Mouse (Mus musculus) right cerebral cortex, adult 18-20 months (tissue): Measurements from ENCODE around the gene Gpm6b.

Experiments
- DNase-seq: peaks from one replicate; pipeline ENCODE4 v3.0.0; 2022; ENCODE audit warnings: mixed read lengths

The Gpm6b gene

DNA sequence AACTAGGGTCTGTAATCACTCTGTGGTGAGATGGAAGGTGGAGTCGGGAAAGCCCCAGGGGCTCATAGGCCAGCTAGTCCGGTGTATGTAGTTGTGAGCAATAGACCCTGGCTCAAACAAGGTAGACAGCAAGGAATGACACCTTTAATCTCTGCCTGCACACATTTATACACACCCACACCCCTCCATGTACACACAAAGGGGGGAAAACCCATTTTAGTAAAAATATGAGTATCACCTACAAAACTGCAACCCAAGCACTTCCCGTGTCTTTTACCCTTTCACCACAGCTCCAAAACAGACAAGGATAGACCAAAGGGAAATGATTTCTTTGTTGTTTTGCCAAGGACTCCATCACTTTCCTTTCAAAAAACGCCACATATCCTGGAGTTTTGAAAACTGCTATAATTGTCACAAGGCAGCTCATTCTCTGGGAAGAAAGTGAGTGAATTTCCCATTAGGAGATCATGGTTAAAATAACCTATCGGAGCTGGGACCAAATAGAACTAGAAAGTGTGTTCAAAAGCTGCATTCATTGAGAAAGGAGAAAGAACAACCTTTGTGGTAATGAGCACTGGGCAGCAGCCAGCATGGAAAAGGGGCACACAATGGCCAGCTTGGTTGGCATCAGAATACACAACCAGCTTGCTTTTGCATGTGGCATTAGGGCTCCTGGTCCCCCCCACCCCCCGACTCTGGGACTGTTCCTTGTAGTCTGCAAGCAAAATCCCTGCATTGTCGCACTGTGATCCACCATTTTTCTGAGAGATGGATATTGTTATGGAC lies 68.9 kb downstream of the Gpm6b start:
- no peak for DNase-seq

DNA sequence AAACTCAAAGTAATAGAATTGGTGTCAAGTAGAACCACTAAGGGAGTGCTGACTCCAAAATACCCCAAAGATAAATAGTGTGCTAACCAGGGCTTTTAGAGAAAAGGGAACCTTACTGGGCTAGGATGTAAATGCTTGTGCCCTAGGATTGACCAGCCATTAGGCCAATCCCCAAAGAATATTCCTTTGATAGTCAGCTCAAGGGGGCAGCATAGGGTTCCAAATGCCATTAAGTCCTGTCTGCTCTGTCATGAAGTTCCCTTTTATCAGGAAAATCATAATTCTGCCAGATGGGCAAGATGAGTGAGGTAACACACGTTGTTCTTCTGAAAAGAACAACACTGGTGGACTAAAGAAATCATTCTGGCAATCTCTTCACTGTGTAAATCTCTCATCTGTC lies 70.1 kb downstream of the Gpm6b start:
- no peak for DNase-seq

DNA sequence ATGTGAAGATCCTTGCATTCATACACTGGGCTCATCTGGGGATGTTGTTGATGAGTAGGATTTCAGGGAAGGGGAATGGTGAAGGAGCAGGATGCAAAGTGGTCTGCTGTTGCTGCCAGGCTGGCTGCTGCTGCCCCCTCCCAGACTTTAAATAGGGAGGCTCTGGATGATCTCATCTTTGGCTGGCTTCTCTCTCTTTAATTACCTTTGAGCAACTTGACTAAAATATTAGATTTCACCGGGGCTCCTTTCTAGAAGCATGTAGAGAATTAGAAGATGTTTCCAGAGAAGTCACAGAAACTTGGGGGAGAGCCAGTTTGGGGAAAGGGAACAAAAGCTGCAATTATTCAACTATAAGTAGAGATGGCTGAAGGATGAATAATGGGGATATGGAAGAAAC lies 76.5 kb downstream of the Gpm6b start:
- no peak for DNase-seq

DNA sequence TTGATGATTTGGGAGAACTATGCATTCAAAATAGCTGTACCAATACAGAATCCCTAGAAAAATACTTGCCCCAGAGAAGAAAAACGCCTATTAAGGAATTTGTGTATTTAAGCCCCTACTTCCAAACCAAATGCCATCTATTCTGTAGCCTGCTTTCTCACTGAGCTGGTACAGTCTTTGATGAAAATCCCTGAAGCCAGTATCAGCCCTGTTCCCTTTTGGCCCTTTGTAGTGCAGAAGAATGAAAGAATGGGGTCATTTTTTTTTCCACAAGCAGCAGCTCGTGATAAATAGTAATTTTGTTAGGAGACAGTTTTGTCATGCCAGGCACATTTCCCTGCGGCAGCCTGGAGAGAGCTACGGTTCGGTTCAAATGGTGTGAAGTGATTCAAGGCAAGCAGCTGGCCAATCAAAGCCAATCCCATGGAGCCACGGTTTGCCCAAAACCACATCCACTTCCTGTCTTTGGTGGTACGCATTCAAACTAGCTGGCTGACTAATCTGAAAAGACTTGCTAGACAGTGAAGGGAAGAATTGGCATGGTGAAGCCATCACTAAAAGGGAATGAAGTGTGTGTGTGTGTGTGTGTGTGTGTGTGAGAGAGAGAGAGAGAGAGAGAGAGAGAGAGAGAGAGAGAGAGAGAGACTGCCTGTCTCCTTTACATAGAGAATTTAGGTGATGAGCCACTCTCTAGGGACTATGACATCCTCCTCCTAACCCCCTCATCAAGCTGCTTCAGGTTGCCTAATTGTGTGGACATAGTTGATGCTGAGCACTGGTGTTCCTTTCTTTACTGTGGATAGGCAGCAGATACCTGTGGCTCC lies 78.1 kb downstream of the Gpm6b start:
- peak; percentile 41 for DNase-seq

DNA sequence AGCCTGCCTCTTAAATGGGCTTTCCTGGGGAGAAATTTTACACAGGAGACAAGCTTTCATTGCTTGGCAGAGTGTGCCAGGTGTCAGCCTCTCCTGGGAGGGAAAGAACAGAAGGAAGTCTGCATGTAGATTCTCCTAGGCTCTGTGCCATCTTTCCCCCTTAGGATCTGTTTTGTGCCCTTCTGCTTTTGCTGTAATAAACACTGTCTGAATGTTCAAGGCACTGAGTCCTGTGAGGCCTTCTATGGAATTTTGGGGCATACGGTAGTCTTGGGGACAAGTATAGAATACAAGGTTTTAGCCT lies 78.6 kb downstream of the Gpm6b start:
- no peak for DNase-seq

DNA sequence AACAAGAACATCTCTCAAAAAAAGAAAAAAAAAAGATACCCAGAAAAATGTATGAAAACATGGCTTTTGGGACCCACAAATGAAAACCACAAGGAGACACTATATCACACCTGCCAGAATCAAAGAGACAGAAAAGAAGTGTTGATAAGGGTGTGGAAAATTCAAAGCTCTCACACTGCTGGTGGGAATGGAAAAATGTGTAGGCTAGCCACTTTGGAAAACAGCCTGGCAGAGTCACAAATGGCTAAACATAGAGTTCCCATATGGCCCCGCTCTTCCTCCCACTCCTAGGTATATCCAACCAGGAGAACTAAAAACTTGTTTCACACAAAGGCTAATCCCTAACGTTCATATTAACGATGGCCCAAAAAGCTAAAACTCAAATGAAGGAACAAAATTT lies 84.5 kb downstream of the Gpm6b start:
- DNase-seq: no peak

DNA sequence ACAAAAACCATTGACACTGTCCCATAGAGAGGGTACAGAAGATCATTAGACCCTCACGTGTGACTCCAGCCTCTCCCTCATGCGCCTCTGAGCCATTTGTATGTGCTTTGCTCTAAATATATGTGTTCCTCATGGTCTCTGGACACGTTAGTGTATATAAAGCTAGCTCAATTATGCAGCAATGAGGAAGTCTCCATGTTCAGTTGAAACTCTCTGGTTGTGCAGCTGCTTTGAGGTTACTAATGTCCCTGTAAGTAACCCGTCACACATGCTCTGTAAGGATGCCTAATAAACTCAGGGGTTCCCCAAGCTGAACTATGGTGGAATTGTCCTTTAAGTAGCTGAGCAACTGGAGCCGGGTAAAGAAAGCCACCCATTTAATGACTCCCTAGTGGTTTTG lies 88.9 kb downstream of the Gpm6b start:
- no peak for DNase-seq

DNA sequence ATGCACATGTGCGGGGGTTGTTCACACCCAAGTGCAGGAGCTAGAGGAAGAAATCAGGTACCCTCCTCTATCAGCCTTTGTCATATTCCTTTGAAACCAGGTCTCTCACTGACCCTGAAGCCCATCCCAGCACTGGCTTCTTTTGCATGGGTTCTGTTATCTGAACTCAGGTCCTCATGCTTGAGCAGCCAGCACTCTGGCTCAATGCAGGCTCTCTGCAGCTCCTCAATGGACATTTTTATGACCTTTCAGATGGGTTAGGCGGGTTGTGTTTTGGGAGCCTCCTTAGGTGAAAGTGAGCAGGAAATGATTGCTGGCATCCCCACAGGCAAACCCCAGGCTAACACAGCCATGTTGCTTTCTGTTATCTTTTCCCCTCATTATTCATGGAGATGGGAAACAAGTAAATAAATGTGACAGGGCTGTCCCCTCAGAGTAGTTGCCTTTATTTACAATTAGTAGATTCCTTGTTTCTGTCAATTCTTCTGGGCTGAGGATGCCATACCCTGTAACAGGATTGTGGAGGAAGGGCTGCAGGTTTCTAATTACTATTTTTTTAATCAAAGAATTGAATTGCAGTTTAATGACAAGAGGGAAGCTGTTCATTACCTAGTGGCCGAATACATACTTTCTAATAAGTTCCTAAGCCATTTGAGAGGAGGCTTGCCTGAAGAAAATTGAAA lies 89.6 kb downstream of the Gpm6b start:
- no peak for DNase-seq

DNA sequence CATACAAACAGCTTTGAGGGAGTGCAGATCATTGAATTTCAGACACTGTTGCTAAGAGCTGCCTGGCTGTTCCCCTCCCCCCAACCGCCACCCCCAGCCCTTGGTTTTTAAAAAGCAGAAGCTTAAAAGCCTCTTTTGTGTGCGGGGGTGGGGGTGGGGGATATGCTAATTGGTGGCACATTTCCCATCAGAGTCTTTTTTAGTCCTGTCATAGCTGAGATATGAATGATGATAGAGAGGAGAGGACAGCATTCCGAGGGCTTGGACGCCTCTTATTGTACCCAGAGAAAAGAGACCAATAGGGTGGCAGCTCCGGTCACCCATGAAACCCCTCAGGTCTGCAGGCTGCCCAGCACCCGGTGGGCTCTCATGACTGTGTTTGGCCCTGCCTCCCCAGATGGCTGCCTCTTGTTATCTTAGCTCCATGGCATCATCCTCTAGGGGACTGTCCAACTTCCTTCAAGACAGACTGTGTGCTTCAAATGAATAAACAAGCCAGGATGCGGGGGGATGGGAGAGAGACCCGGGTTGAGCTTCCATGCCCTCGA lies 90.3 kb downstream of the Gpm6b start:
- no peak for DNase-seq

DNA sequence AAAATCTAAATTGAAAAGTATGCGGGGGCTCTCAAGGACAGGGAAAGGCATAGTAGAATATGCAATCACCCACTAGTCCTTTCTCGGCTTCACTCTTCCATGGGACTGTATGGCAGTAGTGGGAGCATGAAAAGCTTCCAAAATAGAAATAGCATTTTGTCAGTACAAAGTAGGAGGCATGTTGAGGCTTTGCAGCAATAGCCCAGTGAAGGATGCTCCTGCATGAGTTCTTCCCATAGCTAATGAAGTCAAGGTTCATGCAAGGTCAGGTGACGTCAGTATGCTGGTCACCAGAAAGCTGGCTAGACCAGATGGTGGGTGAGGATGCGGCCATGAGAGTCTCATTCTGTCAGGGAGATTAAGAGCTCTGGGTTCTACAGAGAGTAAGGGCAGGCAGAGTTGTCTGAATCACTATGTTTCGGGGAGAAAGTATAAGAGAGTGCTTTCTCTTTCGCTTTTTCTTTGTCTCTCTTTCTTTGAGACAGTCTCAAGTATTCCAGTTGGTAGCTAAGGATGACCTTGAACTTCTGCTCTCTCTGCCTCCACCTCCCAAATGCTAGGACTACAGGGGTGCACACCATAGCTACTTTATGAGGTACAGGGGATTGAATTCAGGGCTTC lies 95.9 kb downstream of the Gpm6b start:
- no peak for DNase-seq

DNA sequence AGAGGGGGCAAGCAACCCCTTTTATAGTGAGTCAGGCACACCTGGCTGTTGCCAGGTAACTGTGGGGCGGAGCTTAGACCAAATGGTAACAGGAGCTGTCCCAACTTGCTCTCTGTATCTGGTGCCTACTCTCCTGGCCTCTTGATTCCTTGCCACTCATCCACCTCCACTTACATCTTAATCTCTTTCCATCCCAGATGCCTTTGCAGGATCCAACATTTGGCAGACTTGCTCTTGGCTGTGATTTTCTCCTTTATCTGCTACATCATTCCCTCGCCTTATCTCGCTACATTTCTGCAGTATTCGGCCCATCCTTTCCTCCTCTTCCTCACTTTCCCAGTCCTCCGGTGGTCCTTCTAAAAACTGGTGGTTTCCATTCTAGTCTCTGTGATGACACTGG lies 99.6 kb downstream of the Gpm6b start:
- DNase-seq: no peak

DNA sequence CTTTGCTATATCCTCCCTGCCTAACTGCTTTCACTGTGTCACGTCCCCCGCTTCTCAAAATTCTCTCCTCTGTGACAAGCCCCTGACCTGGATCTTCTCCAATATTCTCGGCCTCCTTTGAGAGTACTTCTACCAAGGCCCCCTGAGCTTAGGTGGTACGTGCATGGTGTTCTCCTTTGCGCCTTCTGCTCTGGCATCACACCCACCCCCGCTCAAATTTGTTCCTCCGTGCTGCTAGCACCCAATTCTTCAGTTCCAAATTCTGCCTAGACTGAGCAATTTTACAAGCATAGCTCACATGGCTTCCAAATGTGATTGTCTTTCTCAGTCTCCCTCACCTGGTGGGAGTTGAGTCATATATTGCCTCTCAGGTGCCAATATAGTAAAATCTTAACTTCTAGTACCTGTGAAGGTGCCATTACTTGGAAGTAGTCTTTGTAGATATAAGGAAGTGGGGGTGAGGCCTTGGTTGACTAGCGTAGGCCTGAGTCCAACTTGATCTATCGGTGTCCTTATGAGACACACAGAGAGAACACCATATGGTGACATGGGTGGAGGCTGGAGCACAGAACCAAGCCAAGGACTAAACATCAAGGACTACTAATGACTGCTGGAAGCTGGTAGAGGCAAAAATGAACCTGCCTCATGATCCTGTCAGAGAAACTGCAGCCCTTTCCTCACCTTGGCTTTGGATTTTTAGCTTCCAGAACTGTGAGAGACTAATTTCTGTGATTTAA lies 100.2 kb downstream of the Gpm6b start:
- peak; percentile 68 for DNase-seq

DNA sequence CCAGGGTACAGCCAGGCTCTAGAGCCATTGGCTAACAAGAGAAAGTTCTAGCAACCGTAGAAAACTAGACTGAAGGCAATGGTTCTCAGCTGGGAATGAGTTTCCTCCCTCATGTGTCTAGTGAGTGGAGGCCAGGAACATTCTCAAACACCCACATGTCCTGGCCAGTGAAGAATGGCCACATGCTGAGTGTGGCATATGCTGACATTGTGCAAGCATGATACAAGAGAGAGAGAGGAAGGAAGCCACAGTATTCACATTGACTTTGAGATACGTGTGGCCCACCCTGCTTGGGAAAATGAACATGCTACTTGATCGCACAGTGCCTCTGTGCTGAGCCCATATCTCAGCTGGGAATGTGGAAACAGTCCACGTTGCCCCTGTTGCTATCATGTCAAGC lies 101.2 kb downstream of the Gpm6b start:
- no peak for DNase-seq

DNA sequence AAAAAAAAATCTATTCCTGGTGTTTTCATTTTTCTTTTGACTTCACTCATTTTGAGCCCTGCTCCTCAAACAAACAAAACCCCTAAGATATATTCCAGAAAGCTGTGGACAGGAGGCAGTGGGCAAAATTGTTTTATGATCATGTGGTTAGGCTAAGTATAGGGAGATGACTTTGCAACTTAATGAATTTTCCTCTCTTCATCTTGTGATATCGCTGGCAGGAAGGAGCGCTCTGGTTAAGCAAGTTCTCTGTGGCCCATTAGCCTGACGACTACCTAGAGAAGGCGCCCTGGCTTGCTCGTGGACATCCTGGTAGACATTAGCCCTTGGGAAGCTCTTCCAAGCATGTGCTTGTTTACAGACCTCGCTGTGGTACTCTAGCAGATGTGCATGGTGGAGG lies 103.1 kb downstream of the Gpm6b start:
- no peak for DNase-seq

DNA sequence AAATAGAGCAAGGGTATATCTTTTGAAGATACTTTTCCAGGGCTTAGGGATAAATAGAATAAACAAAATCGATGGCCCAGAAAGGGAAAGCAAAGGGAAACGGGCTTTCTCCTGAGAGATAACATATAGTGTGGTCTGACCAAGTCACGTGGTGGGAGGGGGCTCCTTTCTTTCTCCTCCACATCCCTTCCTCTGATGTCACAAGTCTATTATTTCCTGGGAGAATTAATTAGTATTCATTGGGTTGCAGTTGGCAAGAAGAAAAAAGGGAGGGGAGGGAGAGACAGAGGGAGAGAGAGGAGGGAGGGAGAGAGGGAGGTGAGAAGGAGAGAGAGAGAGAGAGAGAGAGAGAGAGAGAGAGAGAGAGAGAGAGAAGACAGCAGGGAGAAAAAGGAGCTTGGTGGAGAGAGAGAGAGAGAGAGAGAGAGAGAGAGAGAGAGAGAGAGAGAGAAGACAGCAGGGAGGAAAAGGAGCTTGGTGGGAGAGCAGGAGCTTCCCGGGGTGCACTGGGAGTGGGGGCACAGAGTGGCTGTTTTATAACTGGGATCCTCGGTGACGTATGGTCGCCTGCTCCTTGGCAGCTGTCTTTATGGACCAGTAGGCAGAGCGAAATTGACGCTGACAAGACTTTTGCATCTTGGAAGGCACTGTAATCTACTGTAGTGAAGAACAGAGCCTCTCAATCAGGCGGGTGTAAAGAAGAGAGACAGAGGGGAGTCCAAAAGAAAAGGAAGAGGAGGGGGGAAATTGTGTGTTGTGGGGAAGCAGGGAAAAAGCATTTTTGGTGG lies 105.7 kb downstream of the Gpm6b start:
- peak; percentile 60 for DNase-seq

DNA sequence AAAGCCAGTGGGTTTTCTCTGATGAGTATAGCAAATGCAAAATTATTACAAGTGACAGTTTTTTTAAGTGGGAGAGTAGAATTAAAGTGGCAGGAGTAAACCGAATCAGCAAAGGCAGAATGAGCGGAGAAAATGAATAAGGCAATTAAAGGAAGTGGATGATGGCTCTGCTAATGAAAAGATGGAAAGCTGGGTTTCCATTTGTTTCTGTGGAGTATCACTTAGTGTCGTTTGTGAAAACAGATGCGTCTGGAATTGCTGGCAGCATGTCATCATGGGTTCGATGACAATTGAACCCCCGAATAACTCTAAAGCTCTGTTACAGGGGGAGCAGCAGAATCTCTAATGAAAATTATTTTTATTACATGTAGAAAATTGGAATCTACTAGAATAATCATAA lies 109.4 kb downstream of the Gpm6b start:
- no peak for DNase-seq

DNA sequence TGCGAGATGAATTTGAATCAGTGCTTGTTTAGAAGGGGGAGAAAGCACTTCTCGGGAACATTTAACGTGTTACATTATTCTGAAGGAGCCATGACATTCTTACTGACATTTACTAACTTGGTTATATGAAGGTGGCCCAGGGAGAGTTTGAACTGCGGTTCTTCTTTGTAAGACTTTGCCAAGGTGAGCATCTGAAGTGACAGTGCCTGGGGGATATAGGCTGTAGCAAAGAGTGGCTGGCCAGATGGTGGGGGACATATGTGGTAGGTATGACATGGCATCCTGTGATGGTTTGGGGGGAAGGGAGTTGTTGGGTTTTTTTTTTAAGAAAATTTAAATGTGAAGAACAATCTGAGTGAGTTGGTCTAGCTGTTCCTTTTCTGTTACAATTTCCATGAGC lies 109.9 kb downstream of the Gpm6b start:
- no peak for DNase-seq

DNA sequence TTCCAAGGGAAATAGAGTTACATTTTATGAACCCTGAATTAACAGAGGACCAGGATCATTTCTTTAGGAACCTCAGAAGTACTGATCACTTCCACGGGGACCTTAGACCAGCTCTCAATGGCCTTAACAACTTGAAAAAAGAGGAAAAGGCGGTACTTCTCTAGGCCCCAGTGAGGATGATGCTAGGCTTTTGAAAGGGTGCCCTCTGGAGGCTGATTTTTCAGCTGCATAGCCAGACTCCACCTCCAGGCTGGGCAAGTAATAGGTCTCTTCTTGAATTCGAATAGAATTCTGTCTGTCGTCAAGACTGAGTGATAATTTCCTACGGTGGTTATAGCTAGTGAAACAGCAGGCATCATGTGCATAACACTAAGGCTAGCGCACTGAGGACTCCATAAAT lies 113.1 kb downstream of the Gpm6b start:
- DNase-seq: peak; percentile 70

DNA sequence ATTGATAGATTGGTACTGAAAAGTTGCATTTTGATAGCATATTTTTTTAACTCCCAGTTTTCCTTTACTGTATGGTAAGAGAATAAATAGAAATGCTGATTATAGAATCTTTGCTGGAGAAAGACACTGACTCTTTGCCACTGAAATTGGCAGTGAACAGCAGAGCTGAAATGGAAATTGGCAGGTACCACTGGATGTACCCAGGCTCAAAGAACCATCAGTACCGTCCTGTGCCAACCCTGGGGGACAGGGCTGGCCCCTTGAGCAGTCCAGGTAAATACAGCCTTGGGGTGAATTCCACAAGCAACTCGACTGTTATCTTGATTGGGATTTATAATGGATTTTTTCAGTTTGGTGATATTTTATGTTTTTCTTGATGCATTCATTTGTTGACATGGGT lies 114.7 kb downstream of the Gpm6b start:
- DNase-seq: no peak

DNA sequence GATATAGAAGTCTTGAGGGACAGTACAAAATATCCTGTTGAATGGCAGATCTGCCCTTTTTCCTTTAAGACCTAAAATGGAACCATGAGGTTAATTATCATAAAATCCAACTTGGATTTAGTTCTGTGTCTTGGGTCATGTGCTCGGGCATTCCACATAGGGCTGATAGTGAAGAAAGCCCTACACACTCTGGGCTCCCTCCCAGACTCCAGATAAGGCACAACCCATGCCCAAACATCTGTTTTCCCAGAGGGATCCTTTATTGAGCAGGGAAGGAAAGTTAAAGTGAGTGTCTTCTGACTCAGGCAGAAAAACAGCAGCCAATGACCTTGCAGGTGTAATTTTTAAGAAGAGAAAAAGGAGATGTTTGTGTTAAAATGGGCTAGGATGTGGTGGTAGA lies 116.2 kb downstream of the Gpm6b start:
- no peak for DNase-seq

DNA sequence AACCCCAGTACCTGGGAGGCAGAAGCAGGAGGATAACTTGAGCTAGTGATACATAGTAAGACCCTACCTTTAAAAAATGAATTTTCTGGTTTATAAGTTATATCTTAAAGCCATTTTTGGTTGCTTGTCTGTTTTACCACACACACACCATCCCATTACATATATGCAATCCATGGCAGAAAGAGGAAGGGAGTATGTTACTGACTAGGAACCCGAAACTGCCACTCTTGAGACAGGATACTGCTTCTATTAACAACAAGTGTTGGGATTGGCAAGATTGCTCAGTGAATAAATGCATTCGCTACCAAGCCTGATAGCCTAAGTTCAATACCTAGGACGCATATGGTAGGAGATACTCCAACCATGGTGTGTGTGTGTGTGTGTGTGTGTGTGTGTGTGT lies 117.6 kb downstream of the Gpm6b start:
- no peak for DNase-seq

DNA sequence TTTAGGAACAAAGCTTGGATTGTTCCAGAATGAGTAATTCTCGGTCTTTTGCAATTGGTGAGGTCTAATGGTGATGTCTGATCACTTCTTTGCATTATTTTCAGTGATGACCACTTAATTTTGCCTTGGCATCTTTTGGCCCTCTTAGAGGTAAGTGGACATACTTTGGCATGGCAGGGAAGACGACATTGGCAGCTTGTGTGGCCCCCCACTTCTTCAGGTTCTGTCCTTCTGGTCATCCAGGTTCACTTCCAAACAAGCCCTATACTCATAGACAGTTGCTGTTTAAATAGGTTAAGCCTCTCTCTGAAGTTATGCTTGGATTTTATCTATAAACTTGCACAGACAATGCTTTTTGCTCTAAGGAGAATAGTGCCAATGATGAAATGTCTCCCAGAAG lies 120.2 kb downstream of the Gpm6b start:
- no peak for DNase-seq
